Mouse (Mus musculus) embryonic facial prominence, embryonic 15.5 days (tissue): ENCODE results near the gene Gsap. TPM values are rescaled to one million over a fixed set of nuclear protein-coding genes. Genes with fewer than 3 reads are reported as not detected.
"Not testable (repeated sequence)": the region's sequence is repeated elsewhere in the genome, so short reads cannot be mapped to it uniquely, and the experiment has no call there.

ENCODE experiments used
- ATAC-seq: fragments of 200-750 bp; cut with Nextera tagmentation; 2 replicates; pipeline ENCODE4 v1.8.0; 2017; ENCODE audit warnings: low read depth, moderate TSS enrichment; ENCODE audit not compliant: insufficient number of reproducible peaks, low FRiP score, low TSS enrichment
- H3K27ac ChIP-seq: fragments of 300-500 bp; sonication (generic); replicated peaks from 2 replicates; pipeline ENCODE4 v1.5.1; 2015; ENCODE audit warnings: mild to moderate bottlenecking, inconsistent platforms
- H3K27me3 ChIP-seq: fragments of 300-500 bp; sonication (generic); 2 replicates; pipeline ENCODE4 v1.6.1; 2015; ENCODE audit warnings: inconsistent platforms
- H3K36me3 ChIP-seq: fragments of 300-500 bp; sonication (generic); 2 replicates; pipeline ENCODE4 v1.6.1; 2015; ENCODE audit warnings: mild to moderate bottlenecking, inconsistent platforms
- H3K4me1 ChIP-seq: fragments of 300-500 bp; sonication (generic); 2 replicates; pipeline ENCODE4 v1.6.1; 2015; ENCODE audit warnings: inconsistent platforms
- H3K4me2 ChIP-seq: fragments of 300-500 bp; sonication (generic); replicated peaks from 2 replicates; pipeline ENCODE4 v1.6.1; 2015; ENCODE audit warnings: mild to moderate bottlenecking, inconsistent platforms
- H3K4me3 ChIP-seq: fragments of 300-500 bp; sonication (generic); replicated peaks from 2 replicates; pipeline ENCODE4 v1.5.1; 2015; ENCODE audit warnings: mild to moderate bottlenecking, inconsistent platforms
- H3K9ac ChIP-seq: fragments of 300-500 bp; sonication (generic); 2 replicates; pipeline ENCODE4 v1.6.1; 2015; ENCODE audit warnings: inconsistent platforms
- H3K9me3 ChIP-seq: fragments of 300-500 bp; sonication (generic); replicated peaks from 2 replicates; pipeline ENCODE4 v1.6.1; 2016; ENCODE audit warnings: inconsistent platforms
- WGBS: fragments of 180-500 bp; shearing (Covaris S2); methylation state at CpG from one replicate; pipeline ENCODE4 v1.1.7; 2015; 5-methylcytosine and 5-hydroxymethylcytosine counted together
- polyA plus RNA-seq: library from polyadenylated mRNA; unstranded; fragments of >200 nt; fragmentation: Nextera tagmentation; extraction: Ambion mirVana; gene quantifications from 2 replicates; pipeline ENCODE4 v1.2.1, GENCODE M21; 2015

Gsap gene
- polyA plus RNA-seq: 3.1 and 3.6 TPM in 2 replicates

GRCm38 (mm10) chr5:21185764-21186685 is at the start of gene Gsap:
Gene Gsap (plus strand): TSS chr5:21186255.
- Histone ChIP-seq H3K27me3 (no peaks in the 10 kb centered on the region), H3K9ac (peak within 1 kb of the TSS; percentile 28), H3K4me3 (peak within 1 kb of the TSS; percentile 57), H3K9me3 (no peaks in the 10 kb centered on the region), H3K4me1 (peaks cover 14% of the 10 kb centered on the region; the same call in 1 of the 2 replicates), H3K36me3 (no peaks in the 10 kb centered on the region), H3K4me2 (peak within 1 kb of the TSS; percentile 92), H3K27ac (no peak within 1 kb of the TSS)
- ATAC-seq: peak; percentile 90
- WGBS: 6% methylated on average over 43 of the region's 43 CpGs

DNA sequence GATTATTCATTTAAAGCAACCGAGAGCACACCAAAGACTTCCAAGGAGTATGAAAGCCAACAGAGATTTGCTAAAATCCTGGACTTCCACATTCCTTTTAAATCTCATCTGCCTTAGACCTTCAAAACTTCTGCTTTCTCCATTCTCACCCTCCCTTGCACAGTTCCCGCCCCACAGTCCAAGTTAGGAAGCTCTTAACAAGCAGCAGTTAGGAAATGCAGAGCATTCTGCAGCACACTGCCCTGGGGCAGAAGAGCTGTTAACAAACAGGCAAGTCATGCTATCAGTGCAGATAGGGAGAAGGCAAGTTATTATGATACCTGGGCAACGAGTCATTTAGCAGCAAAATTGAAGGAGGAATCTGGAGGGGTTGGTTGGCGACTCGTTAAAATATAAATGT is 49.5 kb upstream of the Gsap start:
- Histone ChIP-seq H3K27ac (0 out of 2 replicates have a peak overlapping the region, but pooled peaks have one; percentile 34), H3K36me3 (no peaks in the 10 kb centered on the region), H3K4me2 (no peak overlapping the region), H3K9me3 (no peaks in the 10 kb centered on the region), H3K4me1 (0 out of 2 replicates have a peak, but pooled peaks cover 13% of the 10 kb centered on the region), H3K4me3 (no peak overlapping the region), H3K27me3 (no peaks in the 10 kb centered on the region), H3K9ac (no peak overlapping the region)
- WGBS: 40% methylated on average over 5 of the region's 5 CpGs
- no peak for ATAC-seq

DNA sequence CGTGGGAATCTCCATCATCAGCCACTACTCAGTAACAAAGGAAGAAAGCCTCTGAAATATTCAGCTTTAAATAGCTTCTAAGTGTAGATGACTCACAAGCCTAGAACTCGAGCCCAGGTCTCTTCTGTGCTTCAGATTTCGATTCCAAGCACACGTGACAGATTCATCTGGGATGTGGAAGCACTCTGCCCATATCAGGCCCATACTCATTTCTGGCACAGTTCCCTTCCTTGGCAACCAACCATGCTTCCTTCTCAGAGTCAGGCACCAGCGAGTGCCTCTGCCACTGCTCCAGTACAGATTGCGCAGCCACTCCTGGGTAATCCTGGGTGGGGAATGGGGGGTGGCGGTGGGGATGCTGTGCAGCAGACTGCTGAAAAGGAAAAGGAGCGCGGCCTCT is 46.5 kb upstream of the Gsap start:
- Histone ChIP-seq H3K4me2 (peak overlapping the region; percentile 26; the same call in 1 of the 2 replicates), H3K27me3 (no peaks in the 10 kb centered on the region), H3K36me3 (no peaks in the 10 kb centered on the region), H3K4me3 (no peak overlapping the region), H3K9me3 (no peaks in the 10 kb centered on the region), H3K27ac (peak overlapping the region; percentile 29; the same call in 1 of the 2 replicates), H3K9ac (no peak overlapping the region), H3K4me1 (0 out of 2 replicates have a peak, but pooled peaks cover 15% of the 10 kb centered on the region)
- whole genome bisulfite sequencing: 30% methylated on average over 9 of the region's 9 CpGs
- peak; percentile 55 for ATAC-seq

DNA sequence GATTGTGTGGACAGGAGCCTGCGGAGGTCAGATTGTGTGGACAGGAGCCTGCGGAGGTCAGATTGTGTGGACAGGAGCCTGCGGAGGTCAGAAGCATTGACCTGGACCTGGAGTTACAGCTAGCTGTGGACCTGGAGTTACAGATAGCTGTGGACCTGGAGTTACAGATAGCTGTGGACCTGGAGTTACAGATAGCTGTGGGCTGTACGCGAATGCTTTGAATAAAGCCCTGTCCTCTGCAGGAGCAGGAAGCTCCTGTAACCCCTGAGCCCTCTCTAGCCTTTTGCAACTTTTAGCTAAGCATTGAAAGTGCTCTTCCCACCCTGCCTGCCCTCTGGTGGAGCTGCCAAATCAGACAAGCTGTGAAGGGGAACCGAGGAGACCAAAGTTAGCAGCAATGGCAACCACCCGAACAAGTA is 44.9 kb upstream of the Gsap start:
- H3K4me1 ChIP-seq: 0 out of 2 replicates have a peak, but pooled peaks cover 17% of the 10 kb centered on the region
- not testable (repeated sequence) for H3K4me3 ChIP-seq, H3K27ac ChIP-seq, ATAC-seq, H3K9me3 ChIP-seq, H3K36me3 ChIP-seq, H3K27me3 ChIP-seq, H3K4me2 ChIP-seq, H3K9ac ChIP-seq
- WGBS: 70% methylated on average over 7 of the region's 7 CpGs

- H3K27me3 ChIP-seq: no peaks in the 10 kb centered on the region
- H3K9me3 ChIP-seq: no peaks in the 10 kb centered on the region
- H3K36me3 ChIP-seq: no peaks in the 10 kb centered on the region
- 56% methylated on average over 5 of the region's 5 CpGs for WGBS
- H3K9ac ChIP-seq: no peak overlapping the region
- H3K27ac ChIP-seq: no peak overlapping the region
- H3K4me3 ChIP-seq: no peak overlapping the region
- no peak overlapping the region for H3K4me2 ChIP-seq
- 0 out of 2 replicates have a peak, but pooled peaks cover 13% of the 10 kb centered on the region for H3K4me1 ChIP-seq
- ATAC-seq: no peak
These were observed 44.4 kb upstream of the Gsap start for GRCm38 (mm10) chr5:21141626-21142025.

GRCm38 (mm10) chr5:21143032-21143431 is 43.0 kb upstream of the Gsap start:
- Histone ChIP-seq H3K9me3 (no peaks in the 10 kb centered on the region), H3K9ac (no peak overlapping the region), H3K27ac (no peak overlapping the region), H3K4me3 (no peak overlapping the region), H3K36me3 (no peaks in the 10 kb centered on the region), H3K4me2 (no peak overlapping the region), H3K27me3 (no peaks in the 10 kb centered on the region), H3K4me1 (0 out of 2 replicates have a peak, but pooled peaks cover 11% of the 10 kb centered on the region)
- WGBS: 89% methylated on average over 7 of the region's 7 CpGs
- ATAC-seq: no peak

DNA sequence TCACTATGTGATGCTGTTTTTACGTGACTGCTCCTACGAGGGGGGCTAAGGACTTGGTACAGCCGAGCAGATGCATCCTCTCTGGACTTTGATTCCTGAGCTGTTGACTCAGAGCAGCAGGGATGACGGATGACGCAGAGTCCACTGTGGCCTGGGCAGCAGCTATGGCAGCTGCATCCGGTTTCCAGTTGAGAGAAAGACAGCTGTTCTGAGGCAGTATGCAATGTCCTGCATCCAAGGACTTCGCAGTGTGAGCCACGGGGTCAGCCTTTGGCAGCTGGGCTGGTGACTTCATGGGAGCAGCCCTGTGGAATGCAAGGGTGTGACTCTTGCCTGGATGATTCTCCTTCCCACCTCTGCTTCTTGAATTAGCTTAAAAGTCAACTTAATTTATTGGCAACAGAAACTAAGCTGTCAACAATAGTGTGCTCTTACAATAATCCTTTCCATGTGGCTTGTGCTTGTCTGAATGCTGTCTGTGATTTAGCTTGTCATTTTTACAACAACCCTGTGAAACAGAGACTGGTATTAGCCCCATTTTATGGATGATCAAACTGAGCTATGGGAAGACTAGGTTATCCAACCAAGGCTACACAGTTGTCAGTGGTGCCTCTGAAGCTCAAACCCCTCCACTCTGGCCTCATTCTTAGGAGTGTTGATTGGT is 41.4 kb upstream of the Gsap start:
- Histone ChIP-seq H3K9me3 (no peaks in the 10 kb centered on the region), H3K4me2 (no peak overlapping the region), H3K9ac (no peak overlapping the region), H3K27me3 (no peaks in the 10 kb centered on the region), H3K4me3 (no peak overlapping the region), H3K27ac (no peak overlapping the region), H3K4me1 (0 out of 2 replicates have a peak, but pooled peaks cover 7% of the 10 kb centered on the region), H3K36me3 (no peaks in the 10 kb centered on the region)
- WGBS: 35% methylated on average over 8 of the region's 8 CpGs
- ATAC-seq: peak; percentile 86

- H3K4me3 ChIP-seq: no peak overlapping the region
- WGBS: 63% methylated on average over 3 of the region's 3 CpGs
- 0 out of 2 replicates have a peak, but pooled peaks cover 4% of the 10 kb centered on the region for H3K4me1 ChIP-seq
- H3K9me3 ChIP-seq: no peaks in the 10 kb centered on the region
- no peak overlapping the region for H3K9ac ChIP-seq
- H3K4me2 ChIP-seq: no peak overlapping the region
- H3K36me3 ChIP-seq: no peaks in the 10 kb centered on the region
- no peak overlapping the region for H3K27ac ChIP-seq
- H3K27me3 ChIP-seq: no peaks in the 10 kb centered on the region
- ATAC-seq: no peak
These were observed 37.7 kb upstream of the Gsap start for GRCm38 (mm10) chr5:21148358-21148757.

GRCm38 (mm10) chr5:21153672-21154071 is 32.4 kb upstream of the Gsap start:
- Histone ChIP-seq H3K4me2 (no peak overlapping the region), H3K4me1 (no peaks in the 10 kb centered on the region), H3K27ac (no peak overlapping the region), H3K4me3 (no peak overlapping the region), H3K27me3 (no peaks in the 10 kb centered on the region), H3K9me3 (no peaks in the 10 kb centered on the region), H3K36me3 (no peaks in the 10 kb centered on the region), H3K9ac (no peak overlapping the region)
- WGBS: 85% methylated on average over 1 of the region's 1 CpGs
- ATAC-seq: no peak

DNA sequence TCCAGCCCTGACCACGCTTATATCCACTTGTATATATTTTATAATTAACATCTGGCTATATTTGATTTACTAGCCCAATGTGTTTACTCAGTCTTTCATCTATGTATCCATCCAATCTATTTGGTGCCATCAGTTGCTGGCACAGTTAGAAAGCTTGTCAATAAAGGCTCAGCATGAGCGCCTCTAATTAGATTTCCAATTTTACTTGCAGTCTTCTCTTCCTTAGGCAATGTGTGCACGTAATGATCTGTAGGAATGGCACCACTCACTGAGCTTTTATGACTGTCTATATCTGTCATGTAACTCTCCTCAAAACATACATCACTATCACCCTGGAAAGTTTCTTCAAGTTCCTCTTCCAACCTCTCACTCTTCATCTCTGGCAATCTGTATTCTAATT is 29.3 kb upstream of the Gsap start:
- 80% methylated on average over 3 of the region's 3 CpGs for WGBS
- no peak overlapping the region for H3K4me3 ChIP-seq
- H3K27ac ChIP-seq: no peak overlapping the region
- no peaks in the 10 kb centered on the region for H3K27me3 ChIP-seq
- H3K4me1 ChIP-seq: no peaks in the 10 kb centered on the region
- no peak overlapping the region for H3K9ac ChIP-seq
- no peak overlapping the region for H3K4me2 ChIP-seq
- H3K9me3 ChIP-seq: no peaks in the 10 kb centered on the region
- no peaks in the 10 kb centered on the region for H3K36me3 ChIP-seq
- no peak for ATAC-seq

- no peaks in the 10 kb centered on the region for H3K36me3 ChIP-seq
- H3K4me2 ChIP-seq: no peak overlapping the region
- no peak overlapping the region for H3K27ac ChIP-seq
- H3K9me3 ChIP-seq: no peaks in the 10 kb centered on the region
- 73% methylated on average over 3 of the region's 3 CpGs for WGBS
- ATAC-seq: no peak
- H3K4me1 ChIP-seq: no peaks in the 10 kb centered on the region
- H3K4me3 ChIP-seq: no peak overlapping the region
- no peak overlapping the region for H3K9ac ChIP-seq
- H3K27me3 ChIP-seq: no peaks in the 10 kb centered on the region
These were observed 26.5 kb upstream of the Gsap start for GRCm38 (mm10) chr5:21159536-21159935.
